Comparison of ENCODE assay signal across 13 mouse cellular contexts in the genomic region with DNA sequence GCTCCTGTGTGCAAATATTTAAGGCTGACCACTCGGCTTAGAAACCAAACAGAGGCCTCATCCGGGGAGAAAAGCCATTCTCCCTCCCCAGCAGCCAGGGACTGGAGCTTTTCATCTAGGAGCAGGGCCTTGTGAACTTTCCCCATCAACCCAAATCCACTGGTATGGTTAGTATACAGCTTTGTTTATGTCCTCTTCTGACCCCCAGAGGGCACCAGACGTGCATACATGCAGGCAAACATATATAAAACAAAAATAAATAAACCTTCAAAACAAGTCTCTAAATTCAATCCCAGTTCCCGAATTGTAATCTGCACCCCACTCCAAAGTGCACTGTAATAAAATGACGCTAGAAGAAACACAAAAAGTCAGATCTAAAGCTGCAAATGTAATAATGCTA. TPM values are rescaled to one million over a fixed set of nuclear protein-coding genes. Genes with fewer than 3 reads are reported as not detected.
DNase-seq lines count a peak whose midpoint lies in the region; ATAC-seq and TF ChIP-seq lines count a peak whose summit lies in the region.
"Had no signal": no experiment of that assay in that cellular context is flagged by ENCODE, and none has a peak within 500 bp of the region (broad histone marks: within the 10 kb centered on the region; RNA-seq: fewer than 3 reads in every experiment).

No protein-coding gene starts in this region.

- ATAC-seq in forebrain, postnatal 0 days: no peak
- no peak for ATAC-seq in forebrain, embryonic 16.5 days

- no peak overlapping the region for H3K4me2 ChIP-seq in forebrain, postnatal 0 days (ENCODE audit: low read depth)
- no peak overlapping the region for H3K4me2 ChIP-seq in forebrain, embryonic 16.5 days (ENCODE audit: low read length)
- H3K4me2 ChIP-seq: heart, embryonic 13.5 days; kidney, embryonic 15.5 days; stomach, embryonic 15.5 days had no signal

- no peaks in the 10 kb centered on the region for H3K9me3 ChIP-seq in forebrain, postnatal 0 days (ENCODE audit: low read length)
- no peaks in the 10 kb centered on the region for H3K9me3 ChIP-seq in forebrain, embryonic 16.5 days (ENCODE audit: control insufficient read depth, low read length)
- H3K9me3 ChIP-seq in forebrain, embryonic 10.5 days: no peaks in the 10 kb centered on the region
- H3K9me3 ChIP-seq: heart, embryonic 13.5 days; kidney, embryonic 15.5 days; liver, embryonic 15.5 days; stomach, embryonic 15.5 days had no signal

- no peak overlapping the region for H3K4me3 ChIP-seq in forebrain, postnatal 0 days (ENCODE audit: low read depth, low read length)
- no peak overlapping the region for H3K4me3 ChIP-seq in forebrain, embryonic 16.5 days (replicated peaks; ENCODE audit: low read length)
- H3K4me3 ChIP-seq in liver, adult 2 months (ENCODE audit: insufficient read depth, low read depth, low read length): no peak overlapping the region
- H3K4me3 ChIP-seq in forebrain, embryonic 10.5 days: no peak overlapping the region
- H3K4me3 ChIP-seq: heart, embryonic 13.5 days; kidney, embryonic 15.5 days; liver, embryonic 15.5 days; stomach, embryonic 15.5 days had no signal

- WGBS in forebrain, postnatal 0 days: 49% methylated on average over 5 of the region's 5 CpGs
- WGBS in forebrain, embryonic 16.5 days: 51% methylated on average over 5 of the region's 5 CpGs
- 27% methylated on average over 5 of the region's 5 CpGs for WGBS in liver, adult 2 months
- WGBS in forebrain, embryonic 10.5 days: 63% methylated on average over 5 of the region's 5 CpGs

- H3K27ac ChIP-seq in forebrain, postnatal 0 days (ENCODE audit: low read depth, low read length): no peak overlapping the region
- H3K27ac ChIP-seq in forebrain, embryonic 16.5 days (ENCODE audit: low read length): no peak overlapping the region
- no peak overlapping the region for H3K27ac ChIP-seq in liver, adult 2 months (replicated peaks; ENCODE audit: insufficient read depth, low read depth, low read length)
- H3K27ac ChIP-seq in forebrain, embryonic 10.5 days: no peak overlapping the region
- H3K27ac ChIP-seq: heart, embryonic 13.5 days; stomach, embryonic 15.5 days had no signal

- 0 out of 2 replicates have a peak, but pooled peaks have one; percentile 23 for TF ChIP-seq CTCF in forebrain, postnatal 0 days (IDR thresholded peaks at IDR 0.05; ENCODE audit: low read depth)
- peak; percentile 29 for TF ChIP-seq CTCF in liver, adult 2 months (IDR thresholded peaks at IDR 0.05; ENCODE audit: low read depth, low read length)

- H3K9ac ChIP-seq in forebrain, postnatal 0 days: no peak overlapping the region
- no peak overlapping the region for H3K9ac ChIP-seq in forebrain, embryonic 16.5 days (replicated peaks; ENCODE audit: low read depth, low read length)
- no peak overlapping the region for H3K9ac ChIP-seq in liver, adult 2 months (ENCODE audit: low read depth, low read length)
- H3K9ac ChIP-seq: heart, embryonic 13.5 days; kidney, embryonic 15.5 days; stomach, embryonic 15.5 days had no signal

- no peak for TF ChIP-seq POLR2A in liver, adult 2 months (IDR thresholded peaks at IDR 0.05; ENCODE audit: extremely low read depth, insufficient read depth, low read length)

- H3K27me3 ChIP-seq in forebrain, postnatal 0 days (ENCODE audit: insufficient read depth, low read length): no peaks in the 10 kb centered on the region
- H3K27me3 ChIP-seq in forebrain, embryonic 16.5 days (replicated peaks; ENCODE audit: control insufficient read depth, insufficient read depth, low read length): no peaks in the 10 kb centered on the region
- H3K27me3 ChIP-seq in liver, adult 2 months (ENCODE audit: control insufficient read depth, insufficient read depth, low read length): no peaks in the 10 kb centered on the region
- H3K27me3 ChIP-seq in forebrain, embryonic 10.5 days (ENCODE audit: poor library complexity, severe bottlenecking): no peaks in the 10 kb centered on the region
- H3K27me3 ChIP-seq: heart, embryonic 13.5 days; kidney, embryonic 15.5 days; liver, embryonic 15.5 days; stomach, embryonic 15.5 days had no signal

- DNase-seq in forebrain, postnatal 0 days: no peak
- DNase-seq in spleen, postnatal 36 days (ENCODE audit: low spot score in 2 of 2): peak; percentile 33 to 52
- DNase-seq in spleen, adult 18-20 months: no peak
- DNase-seq in liver, adult 2 months (ENCODE audit: extremely low read depth, low read depth, low spot score): no peak
- DNase-seq in thymus, postnatal 25 days: peak; percentile 43
- no peak for DNase-seq in right cerebral cortex, postnatal 25 days
- no peak for DNase-seq in forebrain, embryonic 10.5 days (ENCODE audit: extremely low spot score, low spot score)
- DNase-seq: cerebellum, adult 11-12 months had no signal

- H3K4me1 ChIP-seq in forebrain, postnatal 0 days (ENCODE audit: insufficient read depth): no peaks in the 10 kb centered on the region
- no peaks in the 10 kb centered on the region for H3K4me1 ChIP-seq in forebrain, embryonic 16.5 days (replicated peaks; ENCODE audit: control insufficient read depth, insufficient read depth, low read length)
- peaks cover 13% of the 10 kb centered on the region for H3K4me1 ChIP-seq in liver, adult 2 months (ENCODE audit: control insufficient read depth, insufficient read depth, low read length)
- H3K4me1 ChIP-seq in forebrain, embryonic 10.5 days: no peaks in the 10 kb centered on the region
- H3K4me1 ChIP-seq: heart, embryonic 13.5 days; kidney, embryonic 15.5 days; stomach, embryonic 15.5 days had no signal

- H3K36me3 ChIP-seq in forebrain, postnatal 0 days (ENCODE audit: insufficient read depth): no peaks in the 10 kb centered on the region
- H3K36me3 ChIP-seq in forebrain, embryonic 16.5 days (ENCODE audit: control insufficient read depth, insufficient read depth): no peaks in the 10 kb centered on the region
- no peaks in the 10 kb centered on the region for H3K36me3 ChIP-seq in liver, adult 2 months (ENCODE audit: control insufficient read depth, insufficient read depth, low read length)
- H3K36me3 ChIP-seq in forebrain, embryonic 10.5 days (replicated peaks): no peaks in the 10 kb centered on the region
- H3K36me3 ChIP-seq: heart, embryonic 13.5 days; kidney, embryonic 15.5 days; liver, embryonic 15.5 days; stomach, embryonic 15.5 days had no signal

- H3K79me2 ChIP-seq in liver, adult 2 months (ENCODE audit: control insufficient read depth, insufficient read depth, low read length): no peaks in the 10 kb centered on the region

RNA-seq across cellular contexts. Expression of a gene that starts 9.4 kb away (rescaled TPM):
- total RNA-seq in forebrain, postnatal 0 days (2014; rRNA removed): 0.10 TPM in 1 of 2 replicates, not detected in the other
- 0.08 and 0.18 TPM in 2 replicates for polyA plus RNA-seq in forebrain, postnatal 0 days (2015; fragmentation: Nextera tagmentation; extraction: Ambion mirVana)
- polyA plus RNA-seq in forebrain, embryonic 16.5 days (2015; fragmentation: Nextera tagmentation; extraction: Ambion mirVana): 0.15 and 0.17 TPM in 2 replicates
- 0.07 TPM in 1 of 2 replicates, not detected in the other for total RNA-seq in liver, adult 2 months (2014; rRNA removed)
- 0.09 TPM in 1 of 2 replicates, not detected in the other for polyA plus RNA-seq in liver, adult 2 months (2012; rRNA removed)
- polyA plus RNA-seq in forebrain, embryonic 10.5 days (2016; fragmentation: Nextera tagmentation; extraction: Ambion mirVana): 0.56 and 1.00 TPM in 2 replicates

RNA-seq across cellular contexts. Expression of a gene that starts 10.5 kb away (rescaled TPM):
- total RNA-seq in forebrain, postnatal 0 days (2014; rRNA removed): 0.92 TPM in 1 of 2 replicates, not detected in the other
- 0.58 and 1.0 TPM in 2 replicates for polyA plus RNA-seq in forebrain, postnatal 0 days (2015; fragmentation: Nextera tagmentation; extraction: Ambion mirVana)
- 0.39 TPM in 1 of 2 replicates, not detected in the other for polyA plus RNA-seq in forebrain, embryonic 16.5 days (2015; fragmentation: Nextera tagmentation; extraction: Ambion mirVana)
- total RNA-seq in liver, adult 2 months (2014; rRNA removed): 0.07 and 0.09 TPM in 2 replicates
- 1.1 and 1.3 TPM in 2 replicates for polyA plus RNA-seq in liver, adult 2 months (2012; rRNA removed)
- polyA plus RNA-seq in forebrain, embryonic 10.5 days (2016; fragmentation: Nextera tagmentation; extraction: Ambion mirVana): not detected in 2 replicates
- polyA plus RNA-seq: heart, embryonic 13.5 days; liver, embryonic 15.5 days; stomach, embryonic 15.5 days had no signal

RNA-seq across cellular contexts. Expression of a gene that starts 13.9 kb away (rescaled TPM):
- total RNA-seq in forebrain, postnatal 0 days (2014; rRNA removed): 0.31 and 0.48 TPM in 2 replicates
- polyA plus RNA-seq in forebrain, postnatal 0 days (2015; fragmentation: Nextera tagmentation; extraction: Ambion mirVana): not detected in 2 replicates
- not detected in 2 replicates for polyA plus RNA-seq in forebrain, embryonic 16.5 days (2015; fragmentation: Nextera tagmentation; extraction: Ambion mirVana)
- total RNA-seq in liver, adult 2 months (2014; rRNA removed): not detected in 2 replicates
- polyA plus RNA-seq in liver, adult 2 months (2012; rRNA removed): not detected in 2 replicates
- not detected in 2 replicates for polyA plus RNA-seq in forebrain, embryonic 10.5 days (2016; fragmentation: Nextera tagmentation; extraction: Ambion mirVana)
- polyA plus RNA-seq: heart, embryonic 13.5 days; kidney, embryonic 15.5 days; liver, embryonic 15.5 days had no signal

RNA-seq across cellular contexts. Expression of a gene that starts 17.5 kb away (rescaled TPM):
- total RNA-seq in forebrain, postnatal 0 days (2014; rRNA removed): 63.2 and 76.4 TPM in 2 replicates
- polyA plus RNA-seq in forebrain, postnatal 0 days (2015; fragmentation: Nextera tagmentation; extraction: Ambion mirVana): 102 and 109 TPM in 2 replicates
- polyA plus RNA-seq in forebrain, embryonic 16.5 days (2015; fragmentation: Nextera tagmentation; extraction: Ambion mirVana): 133 and 135 TPM in 2 replicates
- total RNA-seq in liver, adult 2 months (2014; rRNA removed): 34.3 and 37.7 TPM in 2 replicates
- 68.4 and 75.4 TPM in 2 replicates for polyA plus RNA-seq in liver, adult 2 months (2012; rRNA removed)
- polyA plus RNA-seq in forebrain, embryonic 10.5 days (2016; fragmentation: Nextera tagmentation; extraction: Ambion mirVana): 71.3 and 79.9 TPM in 2 replicates

RNA-seq across cellular contexts. Expression of a gene that starts 17.7 kb away (rescaled TPM):
- total RNA-seq in forebrain, postnatal 0 days (2014; rRNA removed): 133 and 134 TPM in 2 replicates
- polyA plus RNA-seq in forebrain, postnatal 0 days (2015; fragmentation: Nextera tagmentation; extraction: Ambion mirVana): 151 and 160 TPM in 2 replicates
- 159 and 174 TPM in 2 replicates for polyA plus RNA-seq in forebrain, embryonic 16.5 days (2015; fragmentation: Nextera tagmentation; extraction: Ambion mirVana)
- 108 and 109 TPM in 2 replicates for total RNA-seq in liver, adult 2 months (2014; rRNA removed)
- polyA plus RNA-seq in liver, adult 2 months (2012; rRNA removed): 113 and 118 TPM in 2 replicates
- polyA plus RNA-seq in forebrain, embryonic 10.5 days (2016; fragmentation: Nextera tagmentation; extraction: Ambion mirVana): 138 TPM in 2 replicates

Comparison
In these comparisons a context has a peak if more than half of its experiments do, and no peak if none do; other contexts are left out.
1. DNase-seq: peak in spleen, postnatal 36 days (2 of 2) and thymus, postnatal 25 days (single experiment); none in forebrain, postnatal 0 days (single experiment), spleen, adult 18-20 months (0 of 2), liver, adult 2 months (single experiment), right cerebral cortex, postnatal 25 days (single experiment) and forebrain, embryonic 10.5 days (single experiment).